Mouse (Mus musculus) heart, embryonic 10.5 days (tissue): ENCODE results near the gene 1810055G02Rik. TPM values are rescaled to one million over a fixed set of nuclear protein-coding genes. Genes with fewer than 3 reads are reported as not detected.

Experiments
- DNase-seq: peaks from one replicate; pipeline ENCODE4 v3.0.0-alpha.2; 2017; ENCODE audit warnings: low spot score
- H3K27ac ChIP-seq: fragments of 300-500 bp; sonication (generic); 2 replicates; pipeline ENCODE4 v1.5.1; 2016; ENCODE audit warnings: mild to moderate bottlenecking
- H3K27me3 ChIP-seq: fragments of 300-500 bp; sonication (generic); 2 replicates; pipeline ENCODE4 v1.6.1; 2016; ENCODE audit warnings: mild to moderate bottlenecking; ENCODE audit not compliant: poor library complexity, insufficient read depth, severe bottlenecking
- H3K36me3 ChIP-seq: fragments of 300-500 bp; sonication (generic); 2 replicates; pipeline ENCODE4 v1.6.1; 2016; ENCODE audit warnings: mild to moderate bottlenecking, moderate library complexity
- H3K4me1 ChIP-seq: fragments of 300-500 bp; sonication (generic); 2 replicates; pipeline ENCODE4 v1.6.1; 2016; ENCODE audit warnings: mild to moderate bottlenecking
- H3K4me3 ChIP-seq: fragments of 300-500 bp; sonication (generic); 2 replicates; pipeline ENCODE4 v1.5.1; 2016; ENCODE audit warnings: mild to moderate bottlenecking, moderate library complexity
- H3K9me3 ChIP-seq: fragments of 300-500 bp; sonication (generic); 2 replicates; pipeline ENCODE4 v1.6.1; 2016; ENCODE audit warnings: mild to moderate bottlenecking, moderate library complexity
- WGBS: fragments of 180-500 bp; shearing (Covaris S2); methylation state at CpG from one replicate; pipeline ENCODE4 v1.1.7; 2016; 5-methylcytosine and 5-hydroxymethylcytosine counted together
- polyA plus RNA-seq: library from polyadenylated mRNA; unstranded; fragments of >200 nt; fragmentation: Nextera tagmentation; extraction: Ambion mirVana; gene quantifications from 2 replicates; pipeline ENCODE4 v1.2.1, GENCODE M21; 2016

1810055G02Rik gene
- polyA plus RNA-seq, 1 experiment from 2014 or later: 38.8 TPM

GRCm38 (mm10) chr19:3766378-3766777 lies 58.3 kb downstream of the 1810055G02Rik start:
- H3K27me3 ChIP-seq: peaks cover 8% of the 10 kb centered on the region; the same call in 1 of the 2 replicates
- H3K9me3 ChIP-seq: no peaks in the 10 kb centered on the region
- H3K36me3 ChIP-seq: 0 out of 2 replicates have a peak, but pooled peaks cover 5% of the 10 kb centered on the region
- 88% methylated on average over 5 of the region's 5 CpGs for WGBS
- peak overlapping the region; percentile 100 for H3K4me3 ChIP-seq
- DNase-seq: no peak
- H3K4me1 ChIP-seq: peaks cover 9% of the 10 kb centered on the region
- peak overlapping the region; percentile 100; the same call in 1 of the 2 replicates for H3K27ac ChIP-seq

DNA sequence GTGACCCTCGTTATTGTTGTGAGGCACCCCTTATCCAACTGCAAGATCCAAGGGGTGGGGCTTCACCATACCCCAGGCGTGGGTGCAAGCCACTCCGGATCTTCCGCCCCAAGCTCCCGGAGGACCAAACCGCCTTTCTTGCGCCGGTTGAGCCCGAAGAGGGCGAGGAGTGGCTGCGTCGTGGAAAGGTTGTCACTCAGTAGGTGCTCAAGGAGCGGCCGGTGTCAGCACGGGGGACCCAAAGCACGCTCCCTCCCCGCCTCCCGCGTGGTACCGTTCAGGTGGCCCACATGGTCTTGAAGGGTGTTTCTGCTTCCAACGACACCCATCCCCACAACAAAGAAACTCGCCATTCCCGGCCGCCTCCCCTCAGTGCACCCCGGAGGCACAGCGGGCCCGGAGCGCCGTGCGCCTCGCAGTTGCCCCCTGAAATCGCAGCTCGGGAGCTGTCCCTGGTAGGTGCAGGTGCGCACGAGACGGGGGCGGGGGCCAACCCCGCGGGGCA lies 59.2 kb downstream of the 1810055G02Rik start, which contains the start of gene Kmt5b:
Kmt5b (plus strand) TSS at position 146 of the 505 bp plus-strand sequence.
- 0 out of 2 replicates have a peak, but pooled peaks cover 5% of the 10 kb centered on the region for H3K36me3 ChIP-seq
- DNase-seq: peak; percentile 87
- peak within 1 kb of the TSS; percentile 100 for H3K27ac ChIP-seq
- H3K4me1 ChIP-seq: peaks cover 9% of the 10 kb centered on the region
- H3K9me3 ChIP-seq: no peaks in the 10 kb centered on the region
- under 1% methylated on average over 39 of the region's 39 CpGs for WGBS
- H3K4me3 ChIP-seq: peak within 1 kb of the TSS; percentile 100
- H3K27me3 ChIP-seq: peaks cover 8% of the 10 kb centered on the region; the same call in 1 of the 2 replicates

Other genes with a start within 250 kb of the 1810055G02Rik start
- gene Ppp6r3, start 132.5 kb upstream of the 1810055G02Rik start, polyA plus RNA-seq: 63.4 and 63.5 TPM in 2 replicates
- 4.1 and 5.2 TPM in 2 replicates for gene Lrp5, start 21.7 kb upstream of the 1810055G02Rik start, polyA plus RNA-seq
- gene Kmt5b, start 59.1 kb downstream of the 1810055G02Rik start, polyA plus RNA-seq: 21.6 and 24.1 TPM in 2 replicates
- 29.8 and 40.3 TPM in 2 replicates for gene Chka, start 143.5 kb downstream of the 1810055G02Rik start, polyA plus RNA-seq
- 22.5 and 32.2 TPM in 2 replicates for gene Tcirg1, start 198.8 kb downstream of the 1810055G02Rik start, polyA plus RNA-seq
- 323 and 356 TPM in 2 replicates for gene Ndufs8, start 204.5 kb downstream of the 1810055G02Rik start, polyA plus RNA-seq
- 2.1 and 3.0 TPM in 2 replicates for gene Aldh3b1, start 221.5 kb downstream of the 1810055G02Rik start, polyA plus RNA-seq
- 4.4 and 5.0 TPM in 2 replicates for gene Unc93b1, start 226.9 kb downstream of the 1810055G02Rik start, polyA plus RNA-seq